Mouse (Mus musculus) small intestine, adult 2 months (tissue): ENCODE measurements around the gene Grem2.

Experiments
- CTCF ChIP-seq: fragments of 200-500 bp; IDR thresholded peaks from 2 replicates; pipeline ENCODE4 v1.5.1; 2012; ENCODE audit warnings: low read depth, mild to moderate bottlenecking, control low read depth, inconsistent platforms, low read length, moderate library complexity, mixed read lengths; ENCODE audit not compliant: insufficient replicate concordance, insufficient read length; ENCODE audit errors: extremely low read depth
- POLR2A ChIP-seq: fragments of 200-500 bp; IDR thresholded peaks from 2 replicates; pipeline ENCODE4 v1.6.1; 2012; ENCODE audit warnings: low read depth, mild to moderate bottlenecking, control low read depth, inconsistent platforms, low read length, moderate library complexity

DNA sequence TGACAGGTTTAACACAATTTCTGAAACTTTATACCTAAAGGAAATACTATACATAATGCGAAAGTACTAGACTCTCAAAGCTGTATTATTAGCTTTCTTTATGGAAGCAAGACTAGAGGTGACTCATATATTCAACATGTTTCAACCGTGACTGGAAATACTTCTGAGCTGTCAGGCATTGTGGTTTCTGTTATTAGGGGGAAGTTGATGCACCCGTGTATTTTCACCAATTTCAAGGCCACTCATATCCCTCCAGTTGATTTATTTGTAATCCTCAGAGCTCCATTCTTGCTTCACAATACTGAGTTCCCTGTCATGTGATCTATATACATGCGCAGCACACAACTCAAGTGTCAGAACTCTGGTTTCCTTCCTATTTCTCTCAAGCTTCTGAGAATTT, 46.4 kb downstream of the Grem2 start:
- TF ChIP-seq POLR2A (no peak), CTCF (no peak)
